Mouse (Mus musculus): ENCODE data around the gene Zbtb4. TPM values are rescaled to one million over a fixed set of nuclear protein-coding genes. Genes with fewer than 3 reads are reported as not detected.

Gene Zbtb4
- polyA plus RNA-seq, 1 experiment: 51.4 TPM

DNA sequence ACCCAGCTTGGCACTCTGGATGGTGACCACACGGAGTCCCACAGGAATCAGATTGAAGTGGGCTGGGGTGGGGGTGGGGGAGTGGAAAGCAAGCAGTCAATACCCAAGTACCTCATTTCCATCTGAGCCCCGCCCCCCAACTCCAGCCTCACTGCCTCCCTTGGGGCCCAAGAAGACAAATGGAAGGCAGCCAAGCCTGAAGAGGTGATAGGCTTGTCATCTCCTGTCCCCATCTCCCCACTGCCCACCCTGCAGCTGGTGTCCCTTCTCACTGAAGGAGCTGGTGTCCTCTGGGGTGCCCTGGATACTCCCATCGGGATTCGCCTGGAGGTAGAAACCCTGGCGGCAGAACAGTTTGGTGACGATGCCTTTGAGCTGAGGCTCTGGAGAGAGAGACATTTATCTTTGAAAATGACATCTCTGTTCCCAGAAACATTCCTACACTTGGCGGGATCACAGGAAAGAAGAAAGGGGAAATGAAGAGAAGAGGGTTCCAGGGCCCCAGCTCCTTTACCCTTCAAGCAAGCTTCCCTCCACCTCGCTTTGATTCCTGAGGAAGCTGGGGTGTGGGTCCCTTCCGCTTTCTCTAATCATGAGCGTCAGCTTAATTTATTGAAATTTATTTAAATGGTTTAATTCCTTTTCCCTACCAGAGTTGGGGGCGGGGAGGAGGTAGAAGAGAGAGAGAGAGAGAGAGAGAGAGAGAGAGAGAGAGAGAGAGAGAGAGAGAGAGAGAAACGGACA is 33.9 kb downstream of the Zbtb4 start:
- DNase-seq (ENCODE audit: extremely low spot score in 1 of 2, low spot score in 1 of 2): no peak

DNA sequence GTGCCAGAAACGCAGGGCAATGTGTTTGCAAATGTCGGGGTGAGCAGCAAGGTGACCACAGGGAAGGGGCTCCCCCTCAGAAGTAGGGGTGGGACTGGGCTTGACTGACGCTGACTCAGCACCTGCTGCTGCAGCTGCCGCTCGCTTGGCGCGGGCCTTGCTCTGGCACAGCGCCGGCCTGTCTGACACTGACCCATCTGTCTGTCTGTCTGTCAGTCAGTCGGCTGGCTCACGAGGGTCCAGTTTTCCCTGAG is 34.4 kb downstream of the Zbtb4 start:
- DNase-seq (ENCODE audit: extremely low spot score in 1 of 2, low spot score in 1 of 2): no peak

DNA sequence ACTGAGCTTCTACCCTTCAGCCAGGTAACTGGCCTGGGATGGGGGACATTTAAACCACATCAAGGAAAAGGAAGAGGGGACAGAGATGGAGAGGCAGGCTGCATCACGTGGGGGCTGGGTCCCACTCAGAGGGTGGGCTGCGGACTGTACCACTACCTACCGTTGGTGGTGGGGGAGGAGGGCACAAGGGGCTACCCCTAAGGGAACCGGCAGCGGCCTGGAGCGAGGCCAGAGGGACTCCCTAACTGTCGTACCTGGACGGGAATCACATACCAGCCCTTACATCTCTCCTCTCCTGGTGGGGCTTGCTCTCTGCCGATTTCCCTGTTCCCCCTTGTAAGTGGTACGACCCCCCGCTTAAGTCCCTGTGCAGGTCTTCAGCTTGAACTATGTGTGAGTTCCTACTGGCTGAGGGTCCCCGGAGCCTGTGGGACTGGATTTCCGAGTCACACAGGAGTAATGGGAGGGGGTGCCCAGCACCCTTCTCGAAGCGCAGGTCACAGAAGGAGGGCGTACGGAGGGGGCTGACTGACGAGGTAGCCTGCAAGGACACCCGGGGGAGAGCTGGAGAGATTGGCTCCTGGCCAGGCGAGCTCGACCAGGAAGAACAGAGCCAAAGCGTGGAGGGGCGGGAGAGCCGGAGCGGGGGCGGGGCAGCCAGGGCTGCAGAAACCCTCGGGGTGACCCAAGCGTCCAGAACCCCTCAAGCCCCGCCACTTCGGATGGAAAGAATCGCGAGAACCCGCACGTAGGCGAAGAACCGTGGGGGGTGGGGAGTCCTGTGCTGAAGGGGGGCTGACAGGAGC is 34.9 kb downstream of the Zbtb4 start:
- DNase-seq (ENCODE audit: extremely low spot score in 1 of 2, low spot score in 1 of 2): no peak

DNA sequence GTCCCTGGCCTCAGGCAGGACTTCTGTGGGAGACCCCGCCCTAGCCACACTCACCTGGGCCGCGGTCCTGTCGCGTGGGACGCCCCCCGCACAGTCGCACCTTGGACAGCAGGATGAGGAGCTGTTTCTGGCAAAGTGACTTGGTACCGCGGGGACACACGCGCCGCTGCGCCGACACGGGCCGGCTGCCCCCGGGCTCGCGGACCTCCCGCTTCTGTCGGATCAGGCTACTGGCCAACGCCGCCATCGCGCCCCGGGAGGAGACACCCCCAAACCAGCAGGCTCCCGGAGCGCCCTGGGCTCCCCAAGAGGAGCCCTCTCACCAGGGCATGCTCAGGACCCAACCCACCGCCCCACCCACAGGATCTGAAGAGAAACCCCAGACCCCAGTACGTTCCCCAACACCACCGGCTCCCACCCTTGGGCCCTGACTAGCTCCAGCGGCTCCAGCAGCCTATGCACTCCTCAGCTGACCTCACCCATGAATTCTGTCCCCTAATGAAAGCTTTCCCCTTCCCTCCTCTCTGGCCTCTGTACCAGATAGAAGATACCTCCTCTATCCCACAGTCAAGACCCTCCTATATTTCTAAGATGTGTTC is 35.8 kb downstream of the Zbtb4 start, which contains the start of gene Fgf11:
TSS of gene Fgf11 (minus strand) at position 479 of the 599 bp plus-strand sequence.
- DNase-seq (ENCODE audit: extremely low spot score in 1 of 2, low spot score in 1 of 2): no peak

DNA sequence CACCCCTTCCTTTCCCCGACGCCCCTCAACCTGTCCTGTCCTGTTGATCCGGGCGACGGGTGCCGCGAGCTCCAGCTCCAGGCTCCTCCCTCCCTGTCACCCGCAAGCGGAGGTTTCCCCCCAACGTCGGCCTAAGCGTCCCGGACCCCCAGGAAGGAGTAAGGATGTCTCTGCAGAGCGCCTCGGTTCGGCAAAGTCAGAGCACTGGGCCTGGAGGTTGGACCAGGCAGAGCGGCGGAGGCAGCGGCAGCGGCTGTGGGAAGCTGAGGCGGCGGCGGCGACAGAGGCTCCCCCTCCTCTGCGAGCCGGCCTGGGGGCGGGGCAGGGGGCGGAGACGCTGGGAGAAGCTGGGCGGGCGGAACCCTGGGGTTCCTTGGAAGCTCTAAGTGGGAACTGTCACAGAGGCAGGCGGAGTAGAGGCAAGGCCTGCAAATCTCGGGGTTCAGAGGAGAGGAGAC is 37.0 kb downstream of the Zbtb4 start:
- peak in 1 of 2 experiments; percentile 81 for DNase-seq (ENCODE audit: extremely low spot score in 1 of 2, low spot score in 1 of 2)

DNA sequence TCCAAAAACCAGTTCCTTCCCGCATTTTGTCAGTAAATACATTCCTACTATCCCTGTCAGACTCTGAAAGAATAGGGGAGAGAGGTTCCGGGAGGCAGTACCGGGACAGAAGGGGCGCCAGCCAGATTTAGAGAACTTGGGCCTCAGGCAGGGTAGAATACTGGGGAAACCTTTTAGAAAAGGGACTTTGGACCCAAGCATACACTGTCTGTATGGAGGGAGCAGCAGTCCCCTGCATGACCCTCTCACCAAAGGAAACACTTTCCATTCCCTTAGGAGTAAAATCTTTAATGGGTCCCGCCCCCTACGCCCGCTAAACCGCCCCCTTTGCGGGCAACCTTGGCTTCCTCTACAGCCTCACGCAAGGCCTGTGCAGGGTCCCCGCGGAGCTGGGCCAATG is 37.6 kb downstream of the Zbtb4 start:
- DNase-seq (ENCODE audit: extremely low spot score in 1 of 2, low spot score in 1 of 2): no peak

DNA sequence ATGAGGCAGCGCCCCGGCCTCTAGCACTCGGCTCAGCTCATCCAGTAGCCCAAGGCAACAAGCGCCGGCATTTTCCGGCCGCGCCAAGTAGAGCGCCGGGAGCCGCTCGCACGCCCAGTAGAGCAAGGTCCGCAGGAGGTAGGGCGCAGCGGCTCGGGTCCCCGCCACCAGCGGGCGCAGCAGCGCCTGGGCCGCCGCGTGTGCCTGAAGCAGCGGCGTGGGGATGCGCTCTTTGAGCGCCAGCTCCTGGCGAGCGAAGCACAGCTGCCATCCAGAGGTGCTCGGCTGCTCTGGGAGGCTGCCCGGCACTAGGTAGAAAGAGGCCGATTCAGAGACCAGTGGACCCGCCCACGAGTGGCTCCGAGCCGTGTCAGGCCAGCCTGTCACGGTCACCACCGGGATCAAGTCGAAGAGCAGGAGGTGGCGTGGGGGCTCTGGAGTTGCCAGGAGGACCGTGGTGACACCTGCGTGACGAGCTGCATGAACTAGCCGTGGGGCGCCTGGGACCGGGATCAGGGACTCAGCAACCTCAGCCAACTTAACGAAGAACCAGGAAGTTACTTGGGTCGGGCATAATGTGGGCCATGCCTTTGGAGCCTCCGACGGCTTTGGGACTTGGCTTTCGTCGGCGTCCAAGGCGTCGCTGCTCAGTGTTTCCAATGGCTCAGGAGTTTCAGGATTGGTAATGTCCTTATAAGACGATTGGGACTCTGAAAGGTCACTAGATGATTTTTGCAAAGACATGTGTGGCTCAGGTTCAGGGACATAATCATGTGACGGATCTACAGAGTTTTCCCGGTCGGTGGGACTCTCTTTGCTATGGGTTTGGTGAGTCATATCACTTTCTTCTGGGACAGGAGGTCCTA is 38.3 kb downstream of the Zbtb4 start:
- peak in 1 of 2 experiments; percentile 74 for DNase-seq (ENCODE audit: extremely low spot score in 1 of 2, low spot score in 1 of 2)

DNA sequence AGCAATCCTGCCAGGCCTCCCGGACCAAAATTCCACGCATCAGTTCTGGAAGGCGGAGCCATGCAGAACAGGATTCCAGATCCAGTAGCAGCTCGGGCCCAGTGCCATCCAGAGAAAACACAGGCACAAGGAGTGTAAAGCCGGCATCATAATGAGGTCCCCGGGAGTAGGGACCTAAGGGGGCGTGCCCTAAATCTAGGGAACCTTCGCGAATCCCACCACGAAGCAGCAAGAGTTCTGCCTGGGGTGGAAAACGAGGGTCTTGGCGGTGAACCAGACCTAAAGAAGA is 38.9 kb downstream of the Zbtb4 start:
- no peak for DNase-seq (ENCODE audit: extremely low spot score in 1 of 2, low spot score in 1 of 2)

DNA sequence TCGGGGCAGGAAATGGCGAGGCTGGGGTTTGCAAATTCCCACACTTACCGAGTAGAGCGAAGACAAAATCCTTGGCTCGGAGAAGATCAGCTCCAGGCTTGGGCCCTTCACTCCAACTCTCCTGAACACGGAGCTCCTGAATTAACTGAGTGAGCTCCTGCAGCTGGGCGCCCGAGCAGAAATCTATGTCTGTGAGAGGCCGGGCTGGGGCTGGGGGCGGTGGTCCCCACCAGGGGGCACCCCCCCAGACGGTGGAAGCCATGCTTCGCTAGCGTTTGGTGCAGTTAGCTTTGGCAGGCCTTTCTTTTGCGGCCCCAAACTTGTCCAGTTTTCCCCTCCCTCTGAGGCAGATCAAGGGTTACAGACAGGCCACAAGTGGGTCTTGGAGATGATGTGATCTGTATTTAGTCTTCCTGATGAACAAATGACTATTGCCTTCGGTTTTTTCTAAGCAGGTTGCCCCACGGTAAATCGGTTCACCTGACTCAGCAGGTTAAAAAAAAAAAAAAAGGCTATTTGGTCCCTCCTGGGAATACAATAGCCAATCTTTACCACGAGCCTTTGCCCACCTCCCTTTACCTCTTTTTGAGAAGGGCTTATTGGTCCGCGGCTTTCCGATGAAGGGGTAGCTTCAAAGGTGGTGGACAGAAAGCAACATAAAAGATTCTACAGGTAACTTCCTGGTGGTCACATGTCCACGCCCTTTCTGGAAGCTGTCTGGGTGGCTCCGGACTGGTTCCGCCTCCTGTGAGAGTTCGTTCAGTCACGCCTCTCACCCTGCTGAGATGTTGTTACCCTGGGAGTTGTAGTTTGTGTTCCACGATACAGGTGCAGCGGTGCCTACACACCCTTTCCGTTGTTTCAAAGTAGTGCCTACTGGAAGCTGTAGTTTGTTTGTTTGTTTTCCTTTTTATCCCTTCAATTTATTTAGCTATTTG is 39.5 kb downstream of the Zbtb4 start, which contains the start of gene Tmem102:
TSS of gene Tmem102 (minus strand) at position 653 of the 938 bp plus-strand sequence.
- DNase-seq (ENCODE audit: extremely low spot score in 1 of 2, low spot score in 1 of 2): no peak

DNA sequence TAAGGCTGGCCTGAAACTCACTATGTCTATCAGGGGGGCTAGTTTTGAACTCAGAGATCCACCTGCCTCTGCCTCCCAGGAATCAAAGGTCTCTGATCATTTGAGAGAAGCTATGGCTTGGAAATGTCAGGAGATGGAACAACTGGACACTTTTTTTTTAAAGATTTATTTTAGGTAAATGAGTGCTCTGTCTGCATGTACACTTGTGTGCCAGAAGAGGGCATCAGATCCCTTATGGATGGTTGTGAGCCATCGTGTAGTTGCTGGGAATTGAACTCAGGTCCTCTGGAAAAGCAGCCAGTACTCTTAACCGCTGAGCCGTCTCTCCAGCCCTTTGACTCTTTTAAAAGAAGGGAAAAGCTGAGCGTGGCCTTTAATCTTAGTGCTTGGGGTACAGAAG is 40.7 kb downstream of the Zbtb4 start:
- no peak for DNase-seq (ENCODE audit: extremely low spot score in 1 of 2, low spot score in 1 of 2)

DNA sequence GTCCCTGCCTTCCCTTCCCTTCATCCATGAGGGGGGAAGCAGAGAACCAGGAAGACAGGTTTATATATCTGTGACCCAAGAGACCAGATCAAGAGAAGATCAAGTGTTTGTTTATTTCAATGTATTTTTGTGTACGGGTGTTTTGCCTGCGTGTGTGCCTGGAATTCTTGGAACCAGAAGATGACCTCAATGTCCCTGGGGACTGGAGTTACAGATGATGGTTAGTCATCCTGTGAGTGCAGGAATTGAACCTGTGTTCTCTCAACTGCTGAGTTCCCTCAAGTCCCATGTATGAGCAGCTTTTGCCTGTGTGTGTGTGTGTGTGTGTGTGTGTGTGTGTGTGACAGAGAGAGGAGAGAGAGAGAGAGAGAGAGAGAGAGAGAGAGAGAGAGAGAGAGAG is 41.9 kb downstream of the Zbtb4 start:
- no peak for DNase-seq (ENCODE audit: extremely low spot score in 1 of 2, low spot score in 1 of 2)

DNA sequence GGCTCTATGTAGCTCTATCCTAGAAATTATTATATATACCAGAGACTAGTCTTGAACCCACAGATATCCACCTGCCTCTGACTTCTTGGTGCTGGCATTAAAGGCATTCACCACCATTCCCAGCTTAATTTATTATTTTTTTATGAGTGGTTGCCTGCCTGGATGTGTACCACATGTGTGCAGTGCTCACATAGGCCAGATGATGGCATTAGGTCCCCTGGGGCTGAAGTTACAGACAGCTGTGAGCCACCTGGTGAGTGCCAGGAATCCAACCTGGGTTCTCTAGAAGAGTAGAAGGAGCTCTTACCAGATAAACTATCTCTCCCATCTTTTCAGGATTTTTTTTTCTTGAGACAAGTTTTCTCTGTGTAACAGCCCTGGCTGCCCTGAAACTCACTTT is 44.6 kb downstream of the Zbtb4 start:
- DNase-seq (ENCODE audit: extremely low spot score in 1 of 2, low spot score in 1 of 2): no peak

DNA sequence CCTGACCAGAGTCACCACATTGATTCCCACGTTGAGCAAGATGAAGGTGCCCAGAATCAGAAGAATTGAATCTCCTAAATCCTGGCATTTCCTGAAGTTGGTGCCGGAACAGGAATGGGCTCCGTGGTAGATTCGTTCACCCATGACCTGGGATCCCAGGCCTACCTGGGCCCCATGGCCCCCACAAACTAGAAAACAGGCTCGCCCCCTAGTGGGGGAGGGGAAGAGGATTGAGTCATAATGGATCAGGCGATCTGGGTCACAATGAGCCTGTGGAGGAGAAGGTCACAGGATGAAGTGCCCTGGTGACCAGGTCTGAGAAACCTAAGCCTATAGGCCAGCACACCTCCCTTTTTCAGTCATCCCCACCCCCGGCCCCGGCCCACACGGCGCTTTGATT is 49.4 kb downstream of the Zbtb4 start, which contains the start of gene Gm39566:
TSS of gene Gm39566 (minus strand) at position 144 of the 400 bp plus-strand sequence.
- DNase-seq (ENCODE audit: extremely low spot score in 1 of 2, low spot score in 1 of 2): no peak

DNA sequence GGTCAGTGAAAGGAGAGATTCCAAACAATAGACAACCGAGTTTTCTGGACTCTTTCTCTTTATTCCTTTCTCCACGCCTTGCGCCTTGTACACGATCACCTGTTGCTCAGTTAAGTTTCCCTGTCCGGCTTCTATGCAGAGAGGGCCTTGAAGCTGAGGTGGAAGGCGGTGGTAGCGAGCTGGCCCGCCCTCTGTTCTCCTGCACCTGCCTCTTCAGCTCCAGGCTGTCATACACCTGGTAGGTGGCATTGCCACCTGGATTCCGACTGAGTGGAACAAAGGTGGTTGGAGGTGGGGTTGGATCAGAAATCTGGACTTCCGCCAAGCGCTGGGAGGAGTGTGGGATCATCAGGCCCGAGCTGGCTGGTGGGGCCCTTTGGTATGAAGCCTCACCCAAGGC is 50.8 kb downstream of the Zbtb4 start:
- DNase-seq (ENCODE audit: extremely low spot score in 1 of 2, low spot score in 1 of 2): no peak

DNA sequence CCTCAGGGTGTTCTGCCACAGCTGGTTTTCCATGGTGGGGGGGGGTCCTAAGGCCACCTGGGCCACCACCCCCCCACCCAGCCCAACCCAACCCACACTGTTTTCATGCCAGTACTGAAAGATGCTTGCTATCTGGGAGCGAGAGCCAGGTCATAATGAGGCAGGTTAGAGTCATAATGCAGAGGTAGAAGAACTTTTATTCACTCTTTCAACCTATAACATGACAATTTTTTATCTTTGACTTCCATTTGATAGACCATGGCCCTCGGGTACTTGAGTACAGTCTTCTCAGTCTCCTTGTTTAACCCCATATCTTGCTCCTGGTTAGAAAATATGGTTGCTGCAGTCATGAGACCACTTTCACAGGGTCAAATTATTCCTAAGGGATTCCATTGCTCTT is 52.7 kb downstream of the Zbtb4 start, which contains the start of gene Spem2:
TSS of gene Spem2 (minus strand) at position 101 of the 400 bp plus-strand sequence.
- no peak for DNase-seq (ENCODE audit: extremely low spot score in 1 of 2, low spot score in 1 of 2)

DNA sequence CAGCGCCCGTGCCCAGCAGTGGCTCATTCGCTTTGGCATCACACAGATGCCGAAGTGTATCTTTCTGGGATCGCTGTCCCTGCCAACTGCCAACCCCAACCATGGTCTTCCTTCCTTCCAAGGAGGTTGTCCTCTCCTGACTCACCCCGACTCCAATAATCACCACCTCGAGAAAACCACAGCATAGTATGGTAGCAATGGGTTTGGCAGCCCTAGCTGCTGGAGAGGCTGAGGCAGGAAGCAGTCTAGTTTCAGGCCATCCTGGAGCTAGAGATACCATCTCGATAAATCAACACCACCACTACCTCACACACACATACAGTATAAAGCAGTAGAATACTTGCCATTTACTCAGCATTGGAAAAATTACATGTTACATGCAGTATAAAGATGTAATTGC is 53.2 kb downstream of the Zbtb4 start:
- no peak for DNase-seq (ENCODE audit: extremely low spot score in 1 of 2, low spot score in 1 of 2)

DNA sequence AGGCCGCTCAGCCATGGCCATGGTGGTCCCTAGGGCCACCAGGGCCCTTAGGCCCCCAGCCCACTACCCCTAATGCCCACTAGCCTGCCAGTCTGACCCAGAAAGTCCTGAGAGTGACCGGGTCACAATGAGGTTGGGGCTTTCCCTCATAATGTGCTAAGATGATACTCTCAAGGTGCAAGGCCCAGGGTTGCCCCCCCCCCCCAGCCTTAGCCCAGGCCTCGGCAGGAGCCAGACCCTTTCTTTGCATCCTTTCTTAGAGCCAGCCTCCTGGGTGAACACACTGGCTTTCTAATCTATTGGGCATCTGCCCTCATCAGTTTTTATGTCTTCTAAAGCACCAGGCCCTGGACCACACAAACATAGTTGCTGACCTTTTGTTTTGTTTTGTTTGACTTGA is 56.4 kb downstream of the Zbtb4 start, which contains the start of gene Spem1:
TSS of gene Spem1 (minus strand) at position 101 of the 400 bp plus-strand sequence.
- DNase-seq (ENCODE audit: extremely low spot score in 1 of 2, low spot score in 1 of 2): no peak

DNA sequence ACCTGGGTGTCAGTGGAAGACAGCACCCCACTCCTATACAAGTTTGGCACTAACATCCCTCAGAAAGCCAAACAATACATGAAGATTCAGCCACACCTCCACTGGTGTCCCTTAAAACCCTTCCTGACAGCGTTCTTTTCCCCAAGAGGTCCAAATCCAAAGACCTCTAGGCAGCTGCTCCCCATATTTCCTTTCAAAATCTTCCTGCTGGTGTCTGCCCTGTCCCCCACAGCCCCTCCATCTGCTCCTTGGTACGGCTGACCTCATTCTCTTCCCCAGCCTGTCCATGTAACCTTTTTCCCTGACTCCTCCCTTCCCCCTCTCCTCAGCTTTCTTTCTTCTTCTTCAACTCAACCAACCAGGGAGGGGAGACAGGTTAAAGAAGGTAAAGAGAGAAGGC is 57.7 kb downstream of the Zbtb4 start:
- no peak for DNase-seq (ENCODE audit: extremely low spot score in 1 of 2, low spot score in 1 of 2)

DNA sequence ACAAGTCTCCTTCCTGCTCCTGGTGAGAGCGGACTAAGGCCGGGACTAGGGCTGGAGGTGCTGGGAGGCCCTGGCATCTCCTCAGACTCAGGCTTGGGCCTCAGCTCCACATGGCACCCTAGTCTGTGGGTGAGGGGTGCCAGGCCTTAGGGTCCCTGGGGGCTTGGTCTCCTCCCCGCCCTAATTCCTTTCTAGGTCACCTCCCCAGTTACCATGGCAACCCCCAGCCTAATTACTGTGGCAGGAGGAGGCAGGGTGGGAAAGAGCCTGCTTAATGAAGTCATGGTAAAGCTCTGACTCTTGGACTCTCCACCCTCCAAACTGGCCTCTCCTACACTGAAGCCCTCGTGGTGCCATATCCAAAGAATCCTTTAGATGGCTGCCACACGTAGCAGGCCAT is 63.1 kb downstream of the Zbtb4 start:
- no peak for DNase-seq (ENCODE audit: extremely low spot score in 1 of 2, low spot score in 1 of 2)

DNA sequence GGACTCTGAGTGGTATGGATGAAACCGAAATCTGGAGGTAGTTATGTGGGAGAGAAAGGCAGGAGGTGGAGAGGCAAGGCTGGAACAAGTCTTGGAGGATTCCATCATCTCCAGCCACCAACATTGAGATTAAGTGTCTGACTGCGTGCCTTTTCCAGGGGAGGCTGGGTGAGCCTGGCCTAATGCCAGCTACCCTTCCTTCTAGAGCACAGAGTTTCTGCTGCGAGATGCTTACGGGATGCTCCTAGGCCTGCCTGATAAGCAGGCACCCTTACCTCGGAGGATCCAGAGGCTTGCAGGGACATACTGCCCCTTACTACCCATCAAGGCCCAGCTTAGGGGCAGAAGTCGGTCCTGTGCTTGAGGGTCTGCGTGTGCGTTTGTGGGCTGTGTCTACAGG is 67.8 kb downstream of the Zbtb4 start:
- DNase-seq (ENCODE audit: extremely low spot score in 1 of 2, low spot score in 1 of 2): no peak
